Mouse (Mus musculus) midbrain, postnatal 0 days (tissue): ENCODE measurements around the gene Tcp1. TPM values are rescaled to one million over a fixed set of nuclear protein-coding genes. Genes with fewer than 3 reads are reported as not detected.
"Not testable (repeated sequence)": the region's sequence is repeated elsewhere in the genome, so short reads cannot be mapped to it uniquely, and the experiment has no call there.

Source experiments
- ATAC-seq: fragments of 200-750 bp; cut with Nextera tagmentation; 2 replicates; pipeline ENCODE4 v1.8.0; 2017; ENCODE audit warnings: moderate number of reproducible peaks, mild to moderate bottlenecking, moderate TSS enrichment, moderate library complexity; ENCODE audit not compliant: low FRiP score
- DNase-seq: peaks from one replicate; pipeline ENCODE4 v3.0.0-alpha.2; 2015; ENCODE audit warnings: low spot score
- H3K27ac ChIP-seq: fragments of 300-500 bp; sonication (generic); 2 replicates; pipeline ENCODE4 v1.5.1; 2014; ENCODE audit warnings: low read depth, mild to moderate bottlenecking, low read length, mixed read lengths
- H3K27me3 ChIP-seq: fragments of 300-500 bp; sonication (generic); 2 replicates; pipeline ENCODE4 v1.6.1; 2014; ENCODE audit warnings: low read length, control low read depth, mixed read lengths; ENCODE audit not compliant: insufficient read depth
- H3K36me3 ChIP-seq: fragments of 300-500 bp; sonication (generic); 2 replicates; pipeline ENCODE4 v1.6.1; 2014; ENCODE audit warnings: low read length, control low read depth, mixed read lengths; ENCODE audit not compliant: insufficient read depth
- H3K4me1 ChIP-seq: fragments of 300-500 bp; sonication (generic); 2 replicates; pipeline ENCODE4 v1.6.1; 2014; ENCODE audit warnings: mild to moderate bottlenecking, control low read depth, antibody characterized with exemption, low read length, mixed read lengths; ENCODE audit not compliant: insufficient read depth
- H3K4me2 ChIP-seq: fragments of 300-500 bp; sonication (generic); 2 replicates; pipeline ENCODE4 v1.6.1; 2014; ENCODE audit warnings: low read depth, mild to moderate bottlenecking, low read length, mixed read lengths; ENCODE audit not compliant: poor library complexity, severe bottlenecking
- H3K4me3 ChIP-seq: fragments of 300-500 bp; sonication (generic); 2 replicates; pipeline ENCODE4 v1.5.1; 2014; ENCODE audit warnings: low read depth, mild to moderate bottlenecking, low read length, moderate library complexity
- H3K9ac ChIP-seq: fragments of 300-500 bp; sonication (generic); replicated peaks from 2 replicates; pipeline ENCODE4 v1.6.1; 2014; ENCODE audit warnings: mild to moderate bottlenecking, low read length, moderate library complexity, mixed read lengths; ENCODE audit not compliant: poor library complexity, severe bottlenecking
- H3K9me3 ChIP-seq: fragments of 300-500 bp; sonication (generic); 2 replicates; pipeline ENCODE4 v1.6.1; 2016; ENCODE audit warnings: low read length, control low read depth
- CTCF ChIP-seq: IDR thresholded peaks from 2 replicates; pipeline ENCODE4 v1.5.1; 2016; ENCODE audit warnings: antibody characterized with exemption, mild to moderate bottlenecking
- WGBS: fragments of 180-500 bp; shearing (Covaris S2); extraction: QIAGEN DNeasy Blood & Tissue Kit; methylation state at CpG from one replicate; pipeline ENCODE4 v1.1.7; 2014; 5-methylcytosine and 5-hydroxymethylcytosine counted together
- polyA plus RNA-seq: library from polyadenylated mRNA; unstranded; fragments of >200 nt; fragmentation: Nextera tagmentation; extraction: Ambion mirVana; gene quantifications from 2 replicates; pipeline ENCODE4 v1.2.1, GENCODE M21; 2015
- total RNA-seq: library from RNA; depleted of rRNA; stranded (reverse); fragments of >200 nt; gene quantifications from 2 replicates; pipeline ENCODE4 v1.2.3, GENCODE M21; 2014

Gene Tcp1
- total and polyA plus RNA-seq, 2 experiments from 2014 or later = 330 to 375 TPM

DNA sequence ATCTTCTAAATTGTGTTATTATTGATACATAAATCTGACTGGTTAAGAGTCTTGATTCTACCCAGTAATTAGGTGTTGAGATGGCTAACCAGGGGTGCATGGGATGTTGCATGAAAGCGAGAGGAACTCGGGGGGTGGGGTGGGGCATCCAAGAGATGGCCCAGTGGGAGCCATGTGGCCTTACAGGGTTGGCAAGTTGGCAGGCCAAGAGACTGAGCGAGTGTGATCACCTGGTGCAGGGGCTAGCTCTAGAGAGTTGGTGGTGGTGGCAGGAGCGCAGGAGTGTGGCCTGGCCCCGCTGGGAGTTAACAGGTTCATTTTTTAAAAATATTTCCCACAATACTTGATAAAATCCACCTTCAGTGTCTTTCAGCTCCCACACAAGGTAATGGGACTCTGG lies 17.8 kb upstream of the Tcp1 start:
- DNase-seq (peak; percentile 17), ATAC-seq (peak; percentile 28; the same call in 1 of the 2 replicates)
- no peak for TF ChIP-seq CTCF
- WGBS = 86% methylated on average over 5 of the region's 5 CpGs
- Histone ChIP-seq H3K4me2 (no peak overlapping the region), H3K27me3 (no peaks in the 10 kb centered on the region), H3K9ac (no peak overlapping the region), H3K27ac (no peak overlapping the region), H3K36me3 (no peaks in the 10 kb centered on the region; the same call in 1 of the 2 replicates), H3K4me1 (no peaks in the 10 kb centered on the region), H3K9me3 (no peaks in the 10 kb centered on the region), H3K4me3 (no peak overlapping the region)

DNA sequence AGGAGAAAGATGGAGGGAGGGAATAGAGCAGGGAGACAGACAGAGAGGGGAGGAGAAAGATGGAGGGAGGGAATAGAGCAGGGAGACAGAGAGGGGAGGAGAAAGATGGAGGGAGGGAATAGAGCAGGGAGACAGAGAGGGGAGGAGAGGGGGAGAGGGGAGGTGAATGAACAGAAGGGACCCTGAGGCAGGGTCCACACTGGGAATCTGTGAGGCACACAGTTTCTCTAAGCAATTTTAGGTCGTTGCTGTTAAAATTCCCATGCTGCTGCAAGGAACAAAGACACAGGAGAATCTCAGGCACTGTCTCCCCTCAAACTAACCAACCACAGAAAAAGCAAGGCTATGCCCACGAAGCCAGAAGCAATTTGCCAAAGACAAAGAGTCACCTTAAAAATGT lies 16.9 kb upstream of the Tcp1 start:
- not testable (repeated sequence) for H3K9ac ChIP-seq, H3K4me3 ChIP-seq, H3K9me3 ChIP-seq, H3K4me2 ChIP-seq, H3K4me1 ChIP-seq, H3K36me3 ChIP-seq, H3K27me3 ChIP-seq, ATAC-seq
- WGBS = 22% methylated on average over 2 of the region's 2 CpGs
- peak overlapping the region; percentile 68; the same call in 1 of the 2 replicates for H3K27ac ChIP-seq
- peak; percentile 18 for DNase-seq

DNA sequence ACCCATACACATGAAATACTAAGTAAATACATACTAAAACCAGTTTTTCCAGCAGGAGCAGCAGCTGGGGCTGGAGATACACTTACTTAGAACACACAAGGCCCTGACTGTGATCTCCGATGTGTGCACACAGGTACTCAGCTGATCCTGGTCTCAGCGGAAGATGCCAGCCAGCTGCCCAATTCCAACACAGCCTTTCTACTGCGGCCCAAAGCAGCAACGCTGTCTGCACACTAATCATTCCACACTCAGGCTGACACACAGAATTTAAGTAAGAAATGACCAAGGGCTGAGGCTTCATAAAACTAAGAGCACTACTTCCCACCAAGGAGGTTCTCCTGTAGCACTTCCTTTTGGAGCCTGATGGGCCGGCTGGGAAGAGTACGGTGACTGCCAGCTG lies 13.2 kb upstream of the Tcp1 start:
- DNase-seq (no peak), ATAC-seq (no peak)
- Histone ChIP-seq H3K27me3 (no peaks in the 10 kb centered on the region), H3K9ac (no peak overlapping the region), H3K36me3 (0 out of 2 replicates have a peak, but pooled peaks cover 12% of the 10 kb centered on the region), H3K4me1 (no peaks in the 10 kb centered on the region), H3K4me2 (no peak overlapping the region), H3K9me3 (no peaks in the 10 kb centered on the region), H3K4me3 (no peak overlapping the region), H3K27ac (no peak overlapping the region)
- no peak for TF ChIP-seq CTCF
- WGBS = 95% methylated on average over 6 of the region's 6 CpGs

DNA sequence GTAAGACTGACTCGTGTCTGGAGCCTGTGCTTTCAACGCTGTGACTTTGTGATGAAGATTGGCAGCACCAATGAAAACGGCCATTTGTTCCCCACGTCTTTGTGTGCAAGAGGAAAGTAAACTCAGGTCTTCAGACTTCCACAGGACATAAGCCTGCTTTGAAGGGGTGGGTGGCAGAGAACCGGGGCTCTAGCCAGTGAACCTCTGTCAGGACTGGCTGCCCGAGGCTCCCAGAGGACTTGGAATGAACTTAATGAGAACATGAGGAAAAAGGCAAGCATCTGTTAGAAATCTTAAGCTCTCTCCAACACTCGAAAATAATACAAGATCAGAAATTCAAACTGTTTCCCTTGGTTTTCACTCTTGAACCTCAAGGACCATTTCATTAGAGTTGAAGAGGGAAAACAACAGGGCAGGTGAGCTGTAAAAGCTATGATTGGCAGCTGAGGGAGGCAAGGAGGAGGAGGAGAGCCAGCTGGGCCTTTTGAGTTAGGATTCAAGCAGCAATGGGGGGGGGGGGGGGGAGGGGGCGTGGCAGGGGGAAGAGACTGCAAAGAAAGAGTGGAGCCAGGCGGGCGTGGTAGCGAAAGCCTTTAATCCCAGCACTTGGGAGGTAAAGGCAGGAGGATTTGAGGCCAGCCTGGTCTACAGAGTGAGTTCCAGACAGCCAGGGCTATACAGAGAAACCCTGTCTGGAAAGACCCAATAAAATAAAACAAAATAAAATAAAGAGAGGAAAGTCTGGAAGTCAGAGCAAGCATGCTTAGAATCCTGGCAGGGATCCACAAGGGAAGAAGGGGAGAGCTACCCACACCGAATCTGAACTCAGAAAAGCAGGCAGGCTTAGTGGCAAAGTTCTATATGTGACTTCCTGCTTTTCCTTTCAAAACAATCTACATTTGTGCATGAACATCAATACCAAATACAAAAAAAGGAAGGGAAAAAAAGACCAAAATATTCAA lies 11.8 kb upstream of the Tcp1 start:
- Histone ChIP-seq H3K27me3 (no peaks in the 10 kb centered on the region), H3K9me3 (no peaks in the 10 kb centered on the region), H3K27ac (no peak overlapping the region), H3K9ac (no peak overlapping the region), H3K36me3 (peaks cover 12% of the 10 kb centered on the region; the same call in 1 of the 2 replicates), H3K4me2 (no peak overlapping the region), H3K4me3 (no peak overlapping the region), H3K4me1 (no peaks in the 10 kb centered on the region)
- 21% methylated on average over 11 of the region's 12 CpGs for WGBS
- no peak for DNase-seq
- ATAC-seq = no peak
- no peak for TF ChIP-seq CTCF

GRCm38 (mm10) chr17:12904349-12904748 lies 11.2 kb upstream of the Tcp1 start:
- no peak for ATAC-seq
- H3K4me3 ChIP-seq = no peak overlapping the region
- no peak overlapping the region for H3K9ac ChIP-seq
- no peaks in the 10 kb centered on the region for H3K27me3 ChIP-seq
- no peak for DNase-seq
- no peak overlapping the region for H3K4me2 ChIP-seq
- H3K4me1 ChIP-seq = no peaks in the 10 kb centered on the region
- H3K27ac ChIP-seq = no peak overlapping the region
- 70% methylated on average over 1 of the region's 1 CpGs for WGBS
- no peaks in the 10 kb centered on the region for H3K9me3 ChIP-seq
- H3K36me3 ChIP-seq = peaks cover 13% of the 10 kb centered on the region; the same call in 1 of the 2 replicates
- TF ChIP-seq CTCF = no peak

DNA sequence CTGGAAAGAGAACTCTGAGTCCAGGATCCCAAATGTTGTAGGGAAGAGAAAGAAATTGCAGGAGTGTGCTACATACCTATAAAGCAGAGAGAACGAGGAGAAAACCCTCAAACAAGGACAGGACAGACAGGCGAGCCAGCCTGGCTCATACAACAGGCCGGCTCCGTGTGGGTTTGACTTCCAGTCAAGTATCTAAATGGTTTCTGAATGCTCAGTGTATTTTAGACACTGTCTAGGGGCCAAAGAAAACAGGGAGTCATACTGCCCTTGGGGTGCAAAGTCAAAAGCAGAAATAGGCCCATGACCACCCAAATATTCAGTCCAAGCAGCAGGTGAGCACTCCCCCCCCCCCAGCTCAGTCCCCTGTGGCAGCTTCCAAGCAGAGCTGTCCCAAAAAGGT lies 9.7 kb upstream of the Tcp1 start:
- no peak for TF ChIP-seq CTCF
- Histone ChIP-seq H3K4me2 (no peak overlapping the region), H3K4me1 (no peaks in the 10 kb centered on the region), H3K36me3 (peaks cover 23% of the 10 kb centered on the region; the same call in 1 of the 2 replicates), H3K4me3 (no peak overlapping the region), H3K9me3 (no peaks in the 10 kb centered on the region), H3K27ac (no peak overlapping the region), H3K9ac (no peak overlapping the region), H3K27me3 (no peaks in the 10 kb centered on the region)
- DNase-seq (no peak), ATAC-seq (no peak)
- WGBS = 92% methylated on average over 4 of the region's 4 CpGs
